Mouse (Mus musculus) lung, postnatal 0 days (tissue): ENCODE results near the gene Phxr2.

Experiments
- CTCF ChIP-seq: IDR thresholded peaks from 2 replicates; pipeline ENCODE4 v1.5.1; 2016; ENCODE audit warnings: antibody characterized with exemption, mild to moderate bottlenecking
- EP300 ChIP-seq: IDR thresholded peaks from 2 replicates; pipeline ENCODE4 v1.6.1; 2016; ENCODE audit warnings: antibody characterized with exemption, mild to moderate bottlenecking, control low read depth

GRCm38 (mm10) chr10:99116650-99117615 lies 9.2 kb downstream of the Phxr2 start:
- TF ChIP-seq EP300 (no peak), CTCF (no peak)
